Mouse (Mus musculus): ENCODE measurements around the gene Tmem86a.

DNA sequence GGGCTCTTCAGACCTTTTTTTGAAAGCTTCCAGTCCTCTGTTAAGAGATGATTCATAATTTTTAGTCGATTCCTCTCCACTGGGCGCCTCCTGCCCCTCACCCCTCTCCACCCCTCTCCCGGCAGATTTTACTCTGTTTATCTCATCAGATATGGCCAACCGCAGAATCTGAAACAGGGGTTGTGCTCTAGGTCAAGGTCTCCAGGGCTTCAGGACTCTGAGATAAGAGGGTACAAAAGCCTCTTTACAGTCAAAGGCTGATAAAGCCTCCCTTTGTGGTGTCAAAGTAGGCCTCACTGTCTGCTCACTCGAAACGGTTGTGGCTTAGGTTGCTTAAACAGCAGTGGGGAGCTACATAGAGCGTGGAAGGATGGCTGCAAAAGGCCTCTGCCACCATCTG is 8.9 kb downstream of the Tmem86a start:
- no peak for TF ChIP-seq MAFK (IDR thresholded peaks at IDR 0.05; ENCODE audit: insufficient read depth, low read depth, low read length)
- no peak for TF ChIP-seq ZC3H11A (IDR thresholded peaks at IDR 0.05; ENCODE audit: borderline replicate concordance, low read depth, low read length)
- no peak for TF ChIP-seq CHD2 (IDR thresholded peaks at IDR 0.05; ENCODE audit: low read depth, low read length)
- no peak for TF ChIP-seq ZNF384 (IDR thresholded peaks at IDR 0.05; ENCODE audit: low read depth, low read length)
- TF ChIP-seq HCFC1 (IDR thresholded peaks at IDR 0.05; ENCODE audit: borderline replicate concordance, insufficient read depth, low read length): no peak
